Mouse (Mus musculus): Measurements from ENCODE around the gene Ugt1a9. TPM values are rescaled to one million over a fixed set of nuclear protein-coding genes. Genes with fewer than 3 reads are reported as not detected.
A peak's percentile ranks its signal among the peaks of the same experiment; 100 is the strongest.

Ugt1a9 gene
- total RNA-seq, 4 experiments from 2014 or later = 0.17 TPM; not detected in 3

DNA sequence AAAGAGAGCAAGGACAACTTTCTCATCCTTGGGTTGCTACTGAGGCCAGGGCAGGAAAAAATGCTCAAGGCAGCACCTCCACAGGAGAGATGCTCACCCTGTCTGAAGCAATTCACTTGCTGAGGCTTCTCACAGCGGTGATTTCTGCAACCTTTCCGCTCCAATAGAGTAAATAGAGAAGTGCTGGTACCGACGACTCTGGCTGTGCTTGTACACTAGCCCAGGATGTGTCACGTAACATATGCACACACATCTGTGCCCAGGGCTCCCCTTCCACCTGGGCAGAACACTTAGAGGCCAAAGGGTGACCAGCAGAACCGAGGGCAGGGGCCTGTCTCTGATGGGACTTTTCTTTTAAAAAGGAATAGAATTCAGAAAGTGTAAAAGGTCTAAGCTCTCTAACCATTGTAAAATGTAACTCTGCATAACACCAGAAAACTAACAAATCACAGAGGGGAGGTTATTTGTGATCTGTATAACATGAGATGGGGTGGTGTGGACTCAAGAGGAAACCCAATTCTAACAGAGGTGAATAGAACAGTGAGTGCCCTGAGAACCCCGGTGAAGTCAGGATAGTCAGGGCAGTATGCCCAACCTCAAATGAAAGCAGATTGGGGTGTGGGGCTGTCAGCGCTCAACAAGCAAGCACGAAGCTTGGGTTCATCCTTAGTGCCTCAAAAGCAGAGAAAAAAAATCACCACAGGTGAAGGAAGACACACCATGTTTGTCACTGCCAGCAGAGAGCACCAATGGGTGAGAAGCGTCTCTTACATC lies 190.2 kb downstream of the Ugt1a9 start:
- no peak for DNase-seq

DNA sequence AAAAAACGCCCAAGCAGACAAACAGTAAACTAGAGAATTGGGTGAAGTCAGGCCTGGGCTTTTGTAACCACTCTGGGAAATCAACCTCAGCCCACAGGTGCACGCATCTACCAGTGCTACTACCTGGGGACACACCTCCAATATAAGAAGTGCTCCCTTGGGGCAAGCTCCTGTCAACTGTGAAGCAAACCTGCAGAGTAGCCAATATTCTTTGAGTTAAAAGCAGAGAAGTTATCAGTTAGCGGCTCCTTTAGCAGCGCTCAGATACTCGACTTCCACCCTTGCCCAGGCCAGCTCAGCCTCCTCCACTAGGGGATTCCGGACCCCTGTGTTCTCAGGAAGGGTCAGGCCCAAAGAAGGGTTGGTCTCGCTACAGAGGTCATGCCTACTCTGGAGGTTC lies 191.1 kb downstream of the Ugt1a9 start:
- DNase-seq = no peak

- DNase-seq = peak; percentile 81
These were observed 191.7 kb downstream of the Ugt1a9 start for GRCm38 (mm10) chr1:88262255-88262654.

- DNase-seq = no peak
These were observed 192.4 kb downstream of the Ugt1a9 start for GRCm38 (mm10) chr1:88262961-88263360.

GRCm38 (mm10) chr1:88263778-88264177 lies 193.2 kb downstream of the Ugt1a9 start:
- no peak for DNase-seq

GRCm38 (mm10) chr1:88264237-88264868 lies 193.8 kb downstream of the Ugt1a9 start:
- DNase-seq = no peak

GRCm38 (mm10) chr1:88264869-88265240 lies 194.3 kb downstream of the Ugt1a9 start:
- no peak for DNase-seq

DNA sequence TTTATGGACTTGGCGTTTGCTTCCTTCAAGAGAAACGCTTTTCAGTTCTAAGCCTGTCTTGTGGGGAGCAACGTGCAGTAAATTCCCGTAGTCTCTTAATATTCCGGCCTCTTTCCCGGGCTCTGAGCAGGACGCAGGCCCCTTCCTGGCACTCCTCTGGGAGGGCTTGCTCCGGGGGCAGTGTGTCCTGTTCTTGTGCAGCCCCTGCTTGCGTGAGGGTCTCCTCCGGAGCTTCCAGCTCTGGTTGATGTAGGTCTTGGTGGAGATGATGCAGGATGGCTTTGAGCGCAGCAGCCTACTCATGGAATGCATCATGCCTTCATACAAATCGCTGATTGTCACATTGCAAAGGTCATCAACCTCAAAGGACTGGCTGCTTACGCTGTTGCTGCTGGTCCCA lies 195.5 kb downstream of the Ugt1a9 start:
- DNase-seq = no peak

- DNase-seq = no peak
These were observed 196.9 kb downstream of the Ugt1a9 start for GRCm38 (mm10) chr1:88267489-88267888.

DNA sequence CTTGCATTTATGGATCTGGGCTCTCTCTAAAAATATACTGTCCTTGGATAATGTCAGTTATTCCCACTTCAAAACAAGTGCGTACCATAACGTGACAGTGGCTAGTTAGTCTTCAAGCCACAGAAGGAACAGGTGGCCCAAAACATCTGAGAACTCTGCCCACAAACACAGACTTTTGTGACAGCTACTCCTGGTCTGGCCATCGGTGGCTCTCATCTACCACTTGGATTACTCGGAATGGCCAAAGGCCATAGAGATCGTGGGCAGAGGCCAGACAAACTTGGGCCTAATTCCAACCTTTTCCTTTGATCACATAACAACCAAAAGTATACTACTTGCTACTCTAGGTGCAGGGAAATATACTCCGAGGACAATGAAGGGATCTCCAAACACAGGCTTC lies 197.5 kb downstream of the Ugt1a9 start:
- no peak for DNase-seq

Other genes with a start within 250 kb of the Ugt1a9 start
- gene Dgkd, start 217.5 kb upstream of the Ugt1a9 start, total RNA-seq (2022) = 10 to 100 TPM; 38.9 to 56.4 (median 54.5) TPM
- gene Usp40, start 62.2 kb upstream of the Ugt1a9 start, total RNA-seq (2022) = 10 to 100 TPM; 25.3 to 45.1 (median 31.9) TPM
- not detected for gene Ugt1a10, start 15.4 kb upstream of the Ugt1a9 start, total RNA-seq (2022)
- gene Ugt1a8, start 17.0 kb downstream of the Ugt1a9 start, total RNA-seq (2022) = not detected
- 1 to 10 TPM; 1.0 to 4.2 (median 3.2) TPM for gene Ugt1a7c, start 24.3 kb downstream of the Ugt1a9 start, total RNA-seq (2022)
- gene Ugt1a6b, start 32.5 kb downstream of the Ugt1a9 start, total RNA-seq (2022) = 10 to 100 TPM in 1 of 4 experiments, 1 to 10 TPM in 3; 2.8 to 10.2 (median 5.2) TPM
- gene Ugt1a6a, start 64.0 kb downstream of the Ugt1a9 start, total RNA-seq (2022) = 10 to 100 TPM in 2 of 4 experiments, 1 to 10 TPM in 2; 5.9 to 25.6 (median 9.6) TPM
- 1 to 10 TPM in 1 of 4 experiments, under 1 TPM in 2, not detected in 1; 0.38 to 1.3 (median 0.73) TPM for gene Ugt1a5, start 95.2 kb downstream of the Ugt1a9 start, total RNA-seq (2022)
- gene Ugt1a2, start 129.8 kb downstream of the Ugt1a9 start, total RNA-seq (2022) = under 1 TPM in 3 of 4 experiments, not detected in 1; 0.24 to 0.51 (median 0.28) TPM
- gene Dnajb3, start 135.0 kb downstream of the Ugt1a9 start, total RNA-seq (2022) = 1 to 10 TPM; 1.8 to 4.7 (median 3.3) TPM
- 10 to 100 TPM in 2 of 4 experiments, under 1 TPM in 2; 0.40 to 83.2 (median 28.8) TPM for gene Ugt1a1, start 141.2 kb downstream of the Ugt1a9 start, total RNA-seq (2022)
- gene Mroh2a, start 156.2 kb downstream of the Ugt1a9 start, total RNA-seq (2022) = under 1 TPM in 2 of 4 experiments, not detected in 2; 0.10 to 0.16 TPM
- gene Hjurp, start 206.8 kb downstream of the Ugt1a9 start, total RNA-seq (2022) = 10 to 100 TPM; 33.0 to 55.0 (median 43.2) TPM
- gene Trpm8, start 206.9 kb downstream of the Ugt1a9 start, total RNA-seq (2022) = not detected